Mouse (Mus musculus) spleen, embryonic (tissue): ENCODE data around the gene Pigh.

ENCODE experiments used
- CTCF ChIA-PET: fragments of 350-600 bp; sonication (Branson Sonifier 250); formaldehyde crosslinking; loops from one replicate; lab custom pipeline; 2022; lab: Charles Lee

Pigh gene

DNA sequence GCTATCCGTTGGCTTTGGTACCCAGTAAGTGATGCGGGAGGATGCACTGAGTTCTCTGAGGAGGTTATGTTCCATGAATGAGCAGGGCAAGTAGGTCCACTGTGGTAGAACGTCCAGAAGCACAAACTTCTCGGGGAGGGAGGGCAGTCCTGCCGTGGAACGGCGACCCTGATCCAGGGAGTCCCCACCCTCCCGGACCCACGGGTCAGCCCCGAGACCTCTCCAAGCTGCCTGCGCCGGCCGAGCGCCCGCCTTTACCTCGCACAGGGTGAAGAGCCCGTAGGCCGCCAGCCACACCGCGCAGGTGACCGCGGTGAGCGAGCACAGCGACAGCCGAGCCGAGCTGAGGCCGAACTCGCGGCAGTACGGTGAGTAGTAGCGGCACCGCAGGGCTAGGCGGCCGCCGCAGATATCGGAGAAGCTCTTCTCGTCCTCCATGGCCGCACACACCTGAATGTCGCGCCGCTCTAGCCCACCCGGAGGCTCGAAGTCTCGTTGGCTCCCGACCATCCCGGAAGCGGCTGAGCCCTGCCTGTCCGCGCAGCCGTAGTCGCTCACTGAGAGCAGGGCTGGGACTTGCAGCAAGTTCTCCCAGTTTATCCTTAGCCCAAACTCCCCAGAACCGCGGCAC is at the start of gene Pigh:
Pigh (minus strand) TSS at position 470 of the 631 bp plus-strand sequence.
- CTCF ChIA-PET: interaction anchor here (0.6 to 5.1 kb wide), 3 partner anchors 67 to 215 kb away, joined by 3 to 35 read pairs (median 4); no protein-coding TSS in a partner anchor

DNA sequence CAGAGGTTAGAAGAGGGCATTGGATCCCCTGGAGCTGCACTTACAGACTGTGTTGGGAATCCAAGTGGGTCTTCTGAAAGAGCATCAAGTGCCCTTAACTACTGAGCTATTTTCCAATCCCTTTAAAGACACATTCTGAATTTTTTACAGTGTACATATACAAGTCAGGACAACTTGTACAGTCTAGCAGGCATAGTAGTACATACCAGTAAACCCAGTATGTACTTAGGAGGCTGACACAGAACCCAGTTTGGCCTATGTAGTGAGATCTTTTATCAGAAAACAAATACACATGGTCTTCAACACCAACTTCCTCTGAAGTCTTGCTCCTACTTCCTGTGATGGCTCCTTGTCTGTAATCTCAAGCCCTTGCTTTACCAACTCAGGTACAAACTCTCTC is 49.5 kb upstream of the Pigh start:
- CTCF ChIA-PET: no interaction called here

DNA sequence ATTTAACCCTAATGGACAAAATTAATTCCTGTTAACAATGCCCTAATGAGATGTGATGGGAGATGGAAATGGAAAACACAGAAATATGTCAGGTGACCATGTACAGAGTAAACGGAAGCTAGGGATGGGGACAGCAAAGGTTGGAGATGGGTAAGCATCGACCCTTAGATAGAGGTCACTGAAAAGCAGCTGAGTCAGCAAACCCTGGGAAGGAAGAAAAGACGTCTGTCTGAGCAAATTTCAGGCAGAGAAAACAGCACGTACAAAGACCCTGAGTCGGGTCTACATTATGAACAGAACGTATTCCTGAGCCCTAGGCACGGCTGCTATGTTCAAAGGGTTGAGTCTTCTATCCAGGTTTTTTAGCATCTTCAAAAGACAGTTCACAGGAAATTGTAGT is 47.5 kb upstream of the Pigh start:
- CTCF ChIA-PET: no interaction called here

DNA sequence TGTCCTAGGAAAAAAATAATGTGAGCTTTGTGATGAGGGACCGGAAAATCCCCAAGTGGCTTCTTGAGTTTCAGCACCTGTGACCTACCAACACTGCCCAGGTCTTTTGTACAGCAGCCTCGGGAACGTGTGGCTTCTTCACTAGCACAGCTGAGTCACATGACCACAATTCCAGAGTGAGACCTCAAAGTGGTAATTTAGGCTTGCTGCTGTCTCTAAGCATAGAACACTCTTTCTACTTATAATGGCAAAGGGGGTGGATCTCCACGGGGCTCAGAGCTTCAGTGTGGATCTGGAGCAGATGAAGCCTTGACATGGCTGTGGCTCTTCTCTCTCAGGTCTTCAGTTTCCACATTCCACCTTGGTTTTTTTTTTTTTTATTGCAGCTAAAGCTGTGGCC is 45.7 kb upstream of the Pigh start:
- CTCF ChIA-PET: no interaction called here

DNA sequence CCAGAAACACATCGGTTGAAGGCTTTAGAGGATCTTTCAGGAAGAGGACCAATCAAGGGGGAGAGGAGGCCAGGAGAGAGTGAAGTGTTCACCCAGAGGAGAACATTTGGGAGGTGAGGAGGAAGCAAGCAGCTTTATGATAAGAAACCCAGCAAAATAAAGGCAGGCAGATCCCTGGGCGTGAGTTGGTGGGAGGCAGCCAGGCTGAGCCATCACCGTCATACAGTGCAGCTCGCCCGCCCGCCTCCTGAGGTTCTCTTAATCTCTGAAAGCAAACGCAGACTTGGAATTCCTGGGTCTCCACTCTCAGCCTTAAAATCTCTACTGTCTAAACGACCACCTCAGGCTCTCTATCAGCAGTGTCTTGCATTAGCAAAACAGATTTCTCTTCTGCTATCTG is 45.2 kb upstream of the Pigh start:
- CTCF ChIA-PET: no interaction called here

DNA sequence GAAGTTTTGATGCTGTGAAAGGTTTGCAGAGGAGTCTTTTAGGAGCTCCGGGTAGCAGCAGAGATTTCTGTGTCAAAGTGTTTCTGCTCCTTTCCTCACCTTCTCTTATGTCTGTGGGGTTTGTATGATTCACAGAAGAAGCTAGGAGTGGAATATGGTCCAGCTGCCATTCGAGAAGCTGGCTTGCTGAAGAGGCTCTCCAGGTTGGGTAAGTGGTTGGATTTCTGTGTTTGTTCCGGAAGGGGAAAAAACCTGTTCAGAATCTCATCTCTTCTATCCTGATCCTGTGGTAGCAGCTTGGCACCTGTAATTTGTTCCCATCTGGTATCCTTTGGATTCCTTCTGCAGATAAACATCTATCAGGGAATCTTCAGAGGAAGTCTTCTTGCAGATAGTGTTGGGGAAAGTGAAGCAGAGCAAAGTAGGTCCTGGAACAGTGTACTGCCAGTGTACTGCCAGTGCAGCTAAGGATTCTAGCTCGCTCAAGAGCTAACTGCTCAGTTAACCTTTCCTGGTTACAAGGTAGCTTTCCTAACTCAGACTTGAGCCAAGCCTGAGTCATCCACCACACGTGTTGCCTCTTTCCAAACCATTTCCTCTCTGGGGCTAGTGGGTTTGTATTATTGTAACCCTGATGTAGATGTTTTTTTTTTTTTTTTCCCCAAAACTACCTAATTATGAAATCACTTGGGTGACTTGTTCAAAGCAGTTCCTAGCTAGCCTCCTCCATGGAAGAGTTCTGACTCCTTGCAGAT is 42.4 kb upstream of the Pigh start:
- CTCF ChIA-PET: interaction anchor here (0.7 kb wide), 1 partner anchor 15 kb away, joined by 5 read pairs; no protein-coding TSS in a partner anchor

DNA sequence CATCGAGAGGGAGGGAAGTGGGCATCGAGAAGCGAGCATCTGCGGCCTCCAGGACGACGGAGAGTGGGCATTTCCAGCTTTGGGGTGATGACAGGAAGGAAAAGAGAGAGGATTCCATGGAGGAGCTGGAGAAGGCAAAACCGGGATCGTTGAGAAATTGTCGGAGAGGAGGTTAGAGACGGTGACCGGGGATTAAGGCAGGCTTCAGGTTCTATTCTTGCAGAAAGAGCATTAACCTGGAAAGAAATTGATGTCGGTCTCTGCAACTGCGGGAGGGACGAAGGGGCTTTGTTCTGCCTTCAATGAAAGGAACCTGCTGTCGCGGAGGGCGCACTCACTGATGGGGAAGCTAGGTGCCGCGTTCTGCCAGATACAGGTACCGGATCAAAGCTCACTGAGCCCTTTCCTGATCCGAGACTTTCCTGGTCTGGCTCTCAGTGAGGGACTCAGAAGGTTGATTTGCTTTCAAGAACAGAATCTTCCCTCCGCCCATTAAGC is 41.8 kb upstream of the Pigh start:
- CTCF ChIA-PET: no interaction called here

DNA sequence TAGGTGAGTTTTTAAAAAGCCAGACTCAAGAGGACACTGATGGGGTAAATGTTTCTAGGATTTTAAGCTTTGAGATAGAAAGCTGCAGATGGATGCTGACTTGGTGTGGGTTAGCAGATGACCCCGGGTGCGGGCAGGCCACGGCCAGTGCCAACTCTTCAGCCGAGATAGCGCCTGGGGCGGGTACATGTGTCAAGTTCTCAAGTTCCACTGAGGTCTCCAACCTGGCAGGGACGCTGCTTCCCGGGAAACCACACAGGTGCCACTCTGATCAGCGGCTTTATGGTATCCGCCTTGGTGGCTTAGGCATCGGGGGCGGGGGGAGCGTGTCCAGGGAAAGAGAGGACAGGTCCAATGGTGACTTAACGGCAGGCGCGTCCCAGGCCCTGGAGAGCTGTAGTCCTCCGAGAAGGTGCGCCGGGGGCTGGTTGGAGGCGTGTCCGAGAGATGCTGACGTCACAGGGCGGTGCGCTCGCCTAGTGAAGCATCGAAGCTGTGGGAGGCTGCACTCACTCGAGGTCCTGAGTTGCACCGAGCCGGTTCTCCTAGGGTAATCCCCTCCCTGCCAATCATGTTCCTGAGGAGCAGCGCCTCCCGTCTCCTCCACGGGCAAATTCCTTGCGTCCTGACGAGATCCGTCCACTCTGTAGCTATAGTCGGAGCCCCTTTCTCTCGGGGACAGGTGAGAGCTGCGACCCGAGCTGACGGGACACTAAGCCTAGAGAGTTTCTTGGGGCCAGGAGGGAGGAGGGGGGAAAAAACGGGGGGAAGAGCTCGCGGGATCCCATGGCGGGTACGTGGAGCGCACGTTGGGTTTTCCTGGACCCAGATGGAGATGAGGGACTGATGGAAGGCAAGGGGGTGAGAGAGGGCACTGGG is 41.1 kb upstream of the Pigh start, which contains the start of gene Arg2:
Arg2 (plus strand) TSS at position 479 of the 879 bp plus-strand sequence.
- CTCF ChIA-PET: interaction anchor here (0.8 kb wide), 1 partner anchor 213 kb away, joined by 4 read pairs; no protein-coding TSS in a partner anchor

DNA sequence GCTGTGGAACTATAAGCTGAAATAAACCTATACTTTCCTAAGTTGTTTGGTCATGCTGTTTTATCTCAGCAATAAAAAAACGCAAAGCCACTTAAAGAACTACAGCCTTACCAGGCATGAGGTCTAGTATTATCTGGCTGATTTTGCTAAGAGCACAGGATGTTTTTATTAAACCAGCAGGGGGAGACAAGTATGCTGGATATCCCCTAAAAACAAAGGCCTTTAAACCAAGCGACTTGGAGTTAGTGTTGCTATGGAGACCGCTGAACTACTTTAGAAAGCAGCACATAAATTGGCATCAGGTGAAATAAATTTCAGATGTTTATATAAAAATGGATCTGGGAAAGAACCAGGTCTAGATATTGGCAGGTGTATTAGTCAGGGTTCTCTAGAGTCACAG is 33.4 kb upstream of the Pigh start:
- CTCF ChIA-PET: no interaction called here

DNA sequence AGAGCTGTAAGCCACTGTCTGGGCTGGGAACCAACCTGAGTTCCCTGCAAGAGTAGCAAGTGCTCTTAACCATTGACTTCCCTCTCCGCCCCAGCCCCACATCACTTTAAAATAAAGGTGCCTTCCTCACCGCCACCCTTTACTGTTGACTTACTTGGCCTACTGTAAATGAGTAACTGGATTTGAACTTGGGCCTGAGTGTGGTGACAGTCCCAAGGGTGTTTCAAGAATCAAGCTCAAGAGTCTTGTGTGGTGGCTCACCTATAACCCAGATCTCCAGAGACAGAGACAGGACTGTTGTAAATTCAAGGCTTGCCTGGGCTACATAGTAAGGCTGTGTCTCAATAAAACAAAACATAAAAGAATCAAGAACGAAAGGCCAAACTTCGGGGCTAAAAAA is 29.5 kb upstream of the Pigh start:
- CTCF ChIA-PET: no interaction called here

DNA sequence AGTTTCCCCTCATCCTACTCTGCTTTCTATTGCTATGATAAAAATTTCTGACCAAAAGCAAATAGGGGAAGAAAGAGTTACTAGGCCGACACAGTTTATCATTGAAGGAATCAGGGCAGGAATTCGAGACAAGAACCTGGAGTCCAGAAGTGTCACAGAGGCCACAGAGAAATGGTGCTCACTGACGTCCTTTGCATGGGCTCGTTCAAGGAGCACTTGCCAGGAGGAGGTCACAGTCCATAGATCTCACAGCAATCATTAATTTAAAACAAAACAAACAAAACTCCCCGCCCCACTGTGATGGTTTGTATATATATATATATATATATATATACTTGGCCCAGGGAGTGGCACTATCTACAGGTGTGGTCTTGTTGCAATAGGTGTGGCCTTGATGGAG is 15.9 kb upstream of the Pigh start:
- CTCF ChIA-PET: no interaction called here

DNA sequence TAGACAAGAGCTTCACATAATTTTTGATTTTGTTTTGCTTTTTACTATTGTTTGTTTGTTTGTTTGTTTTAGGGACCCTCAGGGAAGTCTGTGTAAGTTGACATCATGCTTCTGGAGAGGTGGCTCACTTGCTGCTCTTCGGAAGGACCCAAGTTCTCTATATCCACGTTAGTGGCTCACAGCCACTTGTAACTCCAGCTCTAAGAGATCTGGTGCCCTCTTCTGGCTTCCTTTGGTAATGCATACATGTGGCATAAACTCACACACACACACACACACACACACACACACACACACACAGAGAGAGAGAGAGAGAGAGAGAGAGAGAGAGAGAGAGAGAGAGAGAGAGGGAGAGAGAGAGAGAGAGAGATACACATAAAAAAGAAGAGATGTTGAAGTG is 15.1 kb upstream of the Pigh start:
- CTCF ChIA-PET: no interaction called here

DNA sequence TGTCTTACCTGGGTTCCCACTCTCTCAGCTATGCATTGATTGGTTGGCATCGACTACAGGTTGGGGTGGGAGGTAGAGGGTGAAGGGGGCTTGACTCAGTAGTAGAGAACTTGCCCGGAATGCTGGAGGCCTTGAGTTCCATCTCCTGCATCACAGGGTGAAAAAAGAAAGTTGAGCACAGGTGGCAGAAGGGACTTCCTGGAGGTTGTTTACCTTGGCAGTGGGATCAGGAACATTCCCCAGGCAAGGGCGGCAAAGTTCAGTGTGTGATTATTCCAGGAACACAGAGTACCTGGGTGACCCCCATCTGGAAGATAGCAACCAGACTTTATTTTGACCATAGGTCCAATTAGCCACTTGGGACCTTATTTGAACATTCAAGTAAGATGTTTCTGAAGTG is 14.3 kb upstream of the Pigh start:
- CTCF ChIA-PET: no interaction called here

DNA sequence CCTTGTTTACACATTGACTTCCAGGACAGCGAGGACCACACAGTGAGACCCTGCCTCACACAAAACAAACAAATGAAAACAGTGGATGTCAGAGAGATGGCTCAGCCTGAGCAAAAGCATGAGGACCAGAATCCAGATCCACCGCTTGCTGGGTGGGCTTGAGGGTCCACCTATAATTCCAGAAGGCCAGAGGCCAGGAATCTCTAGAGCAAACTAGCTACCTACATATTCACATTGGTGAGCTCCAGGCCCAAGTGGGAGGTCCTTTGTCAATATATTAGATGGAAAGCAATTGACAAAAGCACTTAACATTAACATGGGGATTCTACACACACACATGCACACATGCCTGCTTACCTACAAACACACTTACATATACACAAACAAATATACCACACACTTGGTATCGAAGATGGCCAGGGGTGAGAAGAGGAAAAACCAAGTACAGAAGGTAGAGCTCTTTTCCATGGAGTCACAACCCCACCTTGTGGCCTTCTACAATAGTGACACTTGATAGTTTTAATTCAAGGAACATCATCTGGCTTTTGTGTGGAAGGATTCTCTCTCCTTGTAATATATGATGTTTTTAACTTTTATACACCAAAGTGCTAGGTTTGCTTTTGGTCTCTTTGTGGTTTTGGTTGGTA is 7.8 kb upstream of the Pigh start:
- CTCF ChIA-PET: interaction anchor here (0.6 to 2.4 kb wide), 2 partner anchors 178 to 722 kb away, joined by 3 to 15 read pairs; no protein-coding TSS in a partner anchor

DNA sequence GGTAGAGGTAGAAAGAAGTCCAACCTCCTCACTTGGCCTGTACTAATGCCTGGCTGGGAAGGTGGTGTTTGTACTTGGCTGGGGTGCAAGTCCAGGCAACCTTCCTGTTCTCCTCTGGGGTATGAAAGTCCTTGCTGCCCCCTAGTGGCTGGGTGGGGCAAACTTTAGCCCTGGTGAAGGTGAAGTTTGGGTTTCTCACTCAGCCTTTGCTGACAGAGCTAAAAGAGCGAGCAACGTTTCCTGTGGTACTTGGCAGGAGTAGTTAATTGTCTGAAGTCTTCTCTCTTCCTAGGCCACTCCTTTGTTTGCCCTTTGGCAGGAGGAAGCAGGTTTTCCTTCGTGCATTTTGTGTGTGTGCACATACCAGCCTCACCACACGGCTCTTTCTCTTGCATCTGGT is 3.1 kb upstream of the Pigh start:
- CTCF ChIA-PET: interaction anchor here (5.1 kb wide), 1 partner anchor 174 kb away, joined by 35 read pairs; no protein-coding TSS in a partner anchor

DNA sequence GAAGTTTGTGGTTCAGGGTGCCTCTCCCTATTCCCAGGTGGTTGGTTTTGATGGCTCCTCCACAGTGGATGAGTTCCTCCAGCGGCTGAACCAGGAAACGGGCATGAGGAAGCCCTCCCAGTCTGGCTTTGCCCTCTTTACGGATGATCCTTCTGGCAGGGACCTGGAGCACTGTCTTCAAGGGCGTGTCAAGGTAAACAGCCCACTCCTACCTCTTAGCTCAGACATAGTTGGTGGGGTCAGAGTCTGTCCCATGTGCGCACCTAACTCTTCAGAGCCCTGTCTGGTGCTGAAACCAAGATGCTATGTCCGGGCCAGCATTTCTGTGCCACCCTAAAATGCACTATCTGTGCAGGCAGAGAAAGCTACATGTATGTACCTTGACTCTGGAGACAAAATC is 16.1 kb downstream of the Pigh start:
- CTCF ChIA-PET: no interaction called here

DNA sequence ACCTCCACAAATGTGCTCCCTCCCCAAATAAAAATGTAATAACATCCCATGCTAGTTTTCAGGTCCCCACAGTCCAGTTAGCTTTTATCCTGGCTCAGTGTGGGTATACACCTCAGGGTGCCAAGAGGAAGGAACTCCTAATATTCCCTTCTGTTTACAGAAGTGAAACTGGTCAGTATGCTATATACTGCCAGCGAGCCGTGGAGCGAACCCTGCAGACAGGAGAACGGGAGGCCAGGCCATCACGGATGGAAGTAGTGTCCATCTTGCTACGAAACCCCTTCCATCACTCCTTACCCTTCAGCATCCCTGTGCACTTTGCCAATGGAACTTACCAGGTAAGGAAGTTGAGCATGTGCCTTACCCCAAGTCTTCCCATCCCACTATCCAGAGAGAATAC is 16.9 kb downstream of the Pigh start:
- CTCF ChIA-PET: no interaction called here

DNA sequence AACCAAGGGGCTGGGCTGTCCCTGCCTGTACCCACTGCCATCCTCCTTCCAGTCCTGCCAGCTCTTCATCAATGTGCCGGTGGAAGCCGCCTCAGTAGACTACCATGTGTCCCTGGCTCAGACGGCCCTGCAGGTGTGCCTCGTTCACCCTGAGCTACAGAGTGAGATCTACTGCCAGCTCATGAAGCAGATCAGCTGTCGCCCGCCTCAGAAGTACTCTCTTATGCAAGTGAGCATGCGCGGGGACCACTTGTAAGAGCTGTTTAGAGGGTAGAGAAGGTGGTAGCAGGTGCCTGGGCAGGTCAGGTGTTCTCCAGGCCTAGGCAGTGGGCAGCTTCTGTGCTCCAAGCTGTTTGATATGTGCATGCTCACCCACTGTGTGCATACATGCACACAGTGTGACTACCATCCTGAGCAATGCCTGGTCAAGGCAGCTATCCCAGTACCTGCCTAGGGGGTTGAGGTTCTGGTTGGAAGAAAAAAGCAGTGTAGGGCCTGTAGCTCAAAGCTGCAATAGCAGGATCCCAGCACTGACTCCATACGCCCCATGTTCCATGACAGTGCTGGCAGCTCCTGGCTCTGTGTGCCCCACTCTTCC is 18.6 kb downstream of the Pigh start:
- CTCF ChIA-PET: no interaction called here

DNA sequence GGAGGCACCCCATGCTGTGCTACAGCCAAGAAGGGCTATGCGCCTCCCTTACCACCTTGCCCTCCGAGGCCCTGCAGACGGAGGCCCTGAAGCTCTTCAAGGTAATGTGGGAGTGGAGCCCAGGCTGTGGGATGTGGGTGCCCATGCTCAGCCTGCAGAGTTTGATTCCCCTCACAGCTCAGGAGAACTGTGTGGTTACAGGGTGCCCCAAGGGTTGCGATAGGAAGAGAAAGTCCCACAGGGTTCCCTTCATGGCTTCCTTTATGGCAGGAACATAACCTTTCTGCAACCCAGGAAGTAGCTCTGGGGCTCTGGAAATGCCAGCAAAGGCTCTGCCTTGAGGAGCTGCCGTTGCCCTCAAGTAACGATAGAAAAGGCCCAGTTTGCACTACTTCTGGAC is 19.5 kb downstream of the Pigh start:
- CTCF ChIA-PET: no interaction called here

DNA sequence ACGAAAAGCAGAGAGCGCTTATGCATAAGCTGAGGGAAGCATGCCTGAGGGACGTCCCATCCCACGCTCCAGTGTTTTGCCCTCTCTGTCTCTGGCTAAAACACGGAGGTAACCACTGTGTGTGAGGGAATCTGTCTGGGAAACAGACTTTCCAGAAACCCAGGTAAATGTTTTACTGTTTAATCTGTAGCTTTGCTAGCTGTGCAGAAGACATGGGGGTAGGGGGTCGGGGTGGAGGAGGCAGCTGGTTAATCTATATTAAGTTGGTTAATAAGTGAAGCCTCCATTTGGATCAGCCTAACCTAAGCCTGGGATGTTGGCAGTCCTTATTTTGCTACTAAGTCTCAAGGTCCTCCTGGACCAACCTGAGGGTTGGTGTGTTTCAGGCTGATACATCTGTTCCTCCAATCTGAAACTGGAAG is 20.3 kb downstream of the Pigh start:
- CTCF ChIA-PET: no interaction called here

DNA sequence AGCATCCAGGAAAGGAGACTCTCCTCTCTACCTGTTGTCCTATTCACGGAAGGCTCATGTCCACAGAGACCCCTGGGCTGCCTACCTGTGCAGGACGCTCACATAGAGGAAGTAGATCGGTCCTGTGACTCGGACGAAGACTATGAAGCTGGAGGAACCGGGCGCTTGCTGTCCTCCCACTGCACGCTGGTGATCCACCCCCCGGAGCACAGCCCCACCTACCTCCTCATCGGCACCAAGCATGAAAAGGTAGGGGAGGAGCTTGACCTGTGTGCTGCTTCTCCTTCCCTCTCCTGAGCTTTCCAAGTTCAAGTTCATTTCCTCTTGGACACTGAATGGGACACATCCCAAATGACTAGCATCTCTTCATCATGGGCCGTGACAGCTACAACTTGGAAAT is 21.1 kb downstream of the Pigh start:
- CTCF ChIA-PET: no interaction called here
